Mouse (Mus musculus): ENCODE results near the gene Mrtfa. TPM values are rescaled to one million over a fixed set of nuclear protein-coding genes. Genes with fewer than 3 reads are reported as not detected.

The Mrtfa gene
- polyA plus RNA-seq, 1 experiment, result 80.0 TPM

GRCm38 (mm10) chr15:80994959-80995358 is 195.6 kb downstream of the Mrtfa start:
- H3K4me3 ChIP-seq (ENCODE audit: extremely low read depth, insufficient read depth, insufficient read length), result no peak overlapping the region
- H3K4me1 ChIP-seq (ENCODE audit: control insufficient read depth, insufficient read depth, insufficient read length), result no peaks in the 10 kb centered on the region
- DNase-seq (ENCODE audit: low read depth in 1 of 2, low spot score in 2 of 2), result no peak
- no peak overlapping the region for H3K27ac ChIP-seq (ENCODE audit: insufficient read depth, low read length)
- no peaks in the 10 kb centered on the region for H3K27me3 ChIP-seq (ENCODE audit: control insufficient read depth, insufficient read depth, low read length)
- no peaks in the 10 kb centered on the region for H3K36me3 ChIP-seq (ENCODE audit: control insufficient read depth, insufficient read depth, low read length)
- no peak for TF ChIP-seq POLR2A (IDR thresholded peaks at IDR 0.05; ENCODE audit: low read depth, low read length)
- no peak for TF ChIP-seq CTCF (IDR thresholded peaks at IDR 0.05; ENCODE audit: extremely low read depth, insufficient read depth, insufficient read length, insufficient replicate concordance)
- WGBS, result 93% methylated on average over 5 of the region's 5 CpGs

GRCm38 (mm10) chr15:80989712-80990111 is 200.8 kb downstream of the Mrtfa start:
- TF ChIP-seq POLR2A (IDR thresholded peaks at IDR 0.05; ENCODE audit: low read depth, low read length) (no peak), CTCF (IDR thresholded peaks at IDR 0.05; ENCODE audit: extremely low read depth, insufficient read depth, insufficient read length, insufficient replicate concordance) (no peak)
- Histone ChIP-seq H3K27me3 (ENCODE audit: control insufficient read depth, insufficient read depth, low read length) (no peaks in the 10 kb centered on the region), H3K36me3 (ENCODE audit: control insufficient read depth, insufficient read depth, low read length) (no peaks in the 10 kb centered on the region), H3K4me3 (ENCODE audit: extremely low read depth, insufficient read depth, insufficient read length) (no peak overlapping the region), H3K27ac (ENCODE audit: insufficient read depth, low read length) (no peak overlapping the region), H3K4me1 (ENCODE audit: control insufficient read depth, insufficient read depth, insufficient read length) (no peaks in the 10 kb centered on the region)
- no peak for DNase-seq (ENCODE audit: low read depth in 1 of 2, low spot score in 2 of 2)
- 34% methylated on average over 3 of the region's 3 CpGs for WGBS

- Histone ChIP-seq H3K4me1 (ENCODE audit: control insufficient read depth, insufficient read depth, insufficient read length) (no peaks in the 10 kb centered on the region), H3K4me3 (ENCODE audit: extremely low read depth, insufficient read depth, insufficient read length) (no peak overlapping the region), H3K27ac (ENCODE audit: insufficient read depth, low read length) (no peak overlapping the region), H3K27me3 (ENCODE audit: control insufficient read depth, insufficient read depth, low read length) (no peaks in the 10 kb centered on the region), H3K36me3 (ENCODE audit: control insufficient read depth, insufficient read depth, low read length) (no peaks in the 10 kb centered on the region)
- DNase-seq (ENCODE audit: low read depth in 1 of 2, low spot score in 2 of 2), result no peak
- 67% methylated on average over 1 of the region's 1 CpGs for WGBS
- TF ChIP-seq CTCF (IDR thresholded peaks at IDR 0.05; ENCODE audit: extremely low read depth, insufficient read depth, insufficient read length, insufficient replicate concordance), result no peak
- no peak for TF ChIP-seq POLR2A (IDR thresholded peaks at IDR 0.05; ENCODE audit: low read depth, low read length)
Measured at GRCm38 (mm10) chr15:80988331-80988730, 202.2 kb downstream of the Mrtfa start.

- H3K27me3 ChIP-seq (ENCODE audit: control insufficient read depth, insufficient read depth, low read length), result no peaks in the 10 kb centered on the region
- no peak overlapping the region for H3K4me3 ChIP-seq (ENCODE audit: extremely low read depth, insufficient read depth, insufficient read length)
- DNase-seq (ENCODE audit: low read depth in 1 of 2, low spot score in 2 of 2), result no peak
- WGBS, result 83% methylated on average over 2 of the region's 2 CpGs
- TF ChIP-seq POLR2A (IDR thresholded peaks at IDR 0.05; ENCODE audit: low read depth, low read length) (no peak), CTCF (IDR thresholded peaks at IDR 0.05; ENCODE audit: extremely low read depth, insufficient read depth, insufficient read length, insufficient replicate concordance) (no peak)
- no peaks in the 10 kb centered on the region for H3K36me3 ChIP-seq (ENCODE audit: control insufficient read depth, insufficient read depth, low read length)
- no peaks in the 10 kb centered on the region for H3K4me1 ChIP-seq (ENCODE audit: control insufficient read depth, insufficient read depth, insufficient read length)
- no peak overlapping the region for H3K27ac ChIP-seq (ENCODE audit: insufficient read depth, low read length)
Measured at GRCm38 (mm10) chr15:80983264-80983663, 207.3 kb downstream of the Mrtfa start.

- Histone ChIP-seq H3K4me3 (ENCODE audit: extremely low read depth, insufficient read depth, insufficient read length) (no peak overlapping the region), H3K36me3 (ENCODE audit: control insufficient read depth, insufficient read depth, low read length) (no peaks in the 10 kb centered on the region), H3K4me1 (ENCODE audit: control insufficient read depth, insufficient read depth, insufficient read length) (no peaks in the 10 kb centered on the region; the same call in 1 of the 2 replicates), H3K27me3 (ENCODE audit: control insufficient read depth, insufficient read depth, low read length) (no peaks in the 10 kb centered on the region), H3K27ac (ENCODE audit: insufficient read depth, low read length) (no peak overlapping the region)
- WGBS, result 80% methylated on average over 4 of the region's 4 CpGs
- no peak for DNase-seq (ENCODE audit: low read depth in 1 of 2, low spot score in 2 of 2)
- TF ChIP-seq CTCF (IDR thresholded peaks at IDR 0.05; ENCODE audit: extremely low read depth, insufficient read depth, insufficient read length, insufficient replicate concordance) (no peak), POLR2A (IDR thresholded peaks at IDR 0.05; ENCODE audit: low read depth, low read length) (no peak)
Measured at GRCm38 (mm10) chr15:80981176-80981575, 209.4 kb downstream of the Mrtfa start.

GRCm38 (mm10) chr15:80979611-80980010 is 210.9 kb downstream of the Mrtfa start:
- Histone ChIP-seq H3K27me3 (ENCODE audit: control insufficient read depth, insufficient read depth, low read length) (no peaks in the 10 kb centered on the region), H3K36me3 (ENCODE audit: control insufficient read depth, insufficient read depth, low read length) (no peaks in the 10 kb centered on the region), H3K27ac (ENCODE audit: insufficient read depth, low read length) (no peak overlapping the region), H3K4me1 (ENCODE audit: control insufficient read depth, insufficient read depth, insufficient read length) (no peaks in the 10 kb centered on the region; the same call in 1 of the 2 replicates), H3K4me3 (ENCODE audit: extremely low read depth, insufficient read depth, insufficient read length) (no peak overlapping the region)
- DNase-seq (ENCODE audit: low read depth in 1 of 2, low spot score in 2 of 2), result no peak
- 84% methylated on average over 4 of the region's 4 CpGs for WGBS
- TF ChIP-seq CTCF (IDR thresholded peaks at IDR 0.05; ENCODE audit: extremely low read depth, insufficient read depth, insufficient read length, insufficient replicate concordance) (no peak), POLR2A (IDR thresholded peaks at IDR 0.05; ENCODE audit: low read depth, low read length) (no peak)

- H3K27ac ChIP-seq (ENCODE audit: insufficient read depth, low read length), result 0 out of 2 replicates have a peak within 1 kb of the TSS, but pooled peaks have one; percentile 20
- no peaks in the 10 kb centered on the region; the same call in 1 of the 2 replicates for H3K4me1 ChIP-seq (ENCODE audit: control insufficient read depth, insufficient read depth, insufficient read length)
- peak; percentile 51 to 84 for DNase-seq (ENCODE audit: low read depth in 1 of 2, low spot score in 2 of 2)
- no peaks in the 10 kb centered on the region for H3K36me3 ChIP-seq (ENCODE audit: control insufficient read depth, insufficient read depth, low read length)
- WGBS, result under 1% methylated on average over 58 of the region's 67 CpGs
- TF ChIP-seq CTCF (IDR thresholded peaks at IDR 0.05; ENCODE audit: extremely low read depth, insufficient read depth, insufficient read length, insufficient replicate concordance), result no peak
- TF ChIP-seq POLR2A (IDR thresholded peaks at IDR 0.05; ENCODE audit: low read depth, low read length), result no peak
- H3K27me3 ChIP-seq (ENCODE audit: control insufficient read depth, insufficient read depth, low read length), result no peaks in the 10 kb centered on the region
- H3K4me3 ChIP-seq (ENCODE audit: extremely low read depth, insufficient read depth, insufficient read length), result peak within 1 kb of the TSS; percentile 84
Measured at GRCm38 (mm10) chr15:80977620-80978334, 212.8 kb downstream of the Mrtfa start, which contains the start of gene Sgsm3. TSS of gene Sgsm3 (plus strand) at chr15:80977765.
